Mouse (Mus musculus) midbrain, postnatal 0 days (tissue): ENCODE results near the gene Jak3. TPM values are rescaled to one million over a fixed set of nuclear protein-coding genes. Genes with fewer than 3 reads are reported as not detected.

Source experiments
- ATAC-seq: fragments of 200-750 bp; cut with Nextera tagmentation; 2 replicates; pipeline ENCODE4 v1.8.0; 2017; ENCODE audit warnings: moderate number of reproducible peaks, mild to moderate bottlenecking, moderate TSS enrichment, moderate library complexity; ENCODE audit not compliant: low FRiP score
- DNase-seq: peaks from one replicate; pipeline ENCODE4 v3.0.0-alpha.2; 2015; ENCODE audit warnings: low spot score
- H3K27ac ChIP-seq: fragments of 300-500 bp; sonication (generic); 2 replicates; pipeline ENCODE4 v1.5.1; 2014; ENCODE audit warnings: low read depth, mild to moderate bottlenecking, low read length, mixed read lengths
- H3K27me3 ChIP-seq: fragments of 300-500 bp; sonication (generic); 2 replicates; pipeline ENCODE4 v1.6.1; 2014; ENCODE audit warnings: low read length, control low read depth, mixed read lengths; ENCODE audit not compliant: insufficient read depth
- H3K36me3 ChIP-seq: fragments of 300-500 bp; sonication (generic); 2 replicates; pipeline ENCODE4 v1.6.1; 2014; ENCODE audit warnings: low read length, control low read depth, mixed read lengths; ENCODE audit not compliant: insufficient read depth
- H3K4me1 ChIP-seq: fragments of 300-500 bp; sonication (generic); 2 replicates; pipeline ENCODE4 v1.6.1; 2014; ENCODE audit warnings: mild to moderate bottlenecking, control low read depth, antibody characterized with exemption, low read length, mixed read lengths; ENCODE audit not compliant: insufficient read depth
- H3K4me2 ChIP-seq: fragments of 300-500 bp; sonication (generic); 2 replicates; pipeline ENCODE4 v1.6.1; 2014; ENCODE audit warnings: low read depth, mild to moderate bottlenecking, low read length, mixed read lengths; ENCODE audit not compliant: poor library complexity, severe bottlenecking
- H3K4me3 ChIP-seq: fragments of 300-500 bp; sonication (generic); 2 replicates; pipeline ENCODE4 v1.5.1; 2014; ENCODE audit warnings: low read depth, mild to moderate bottlenecking, low read length, moderate library complexity
- H3K9ac ChIP-seq: fragments of 300-500 bp; sonication (generic); replicated peaks from 2 replicates; pipeline ENCODE4 v1.6.1; 2014; ENCODE audit warnings: mild to moderate bottlenecking, low read length, moderate library complexity, mixed read lengths; ENCODE audit not compliant: poor library complexity, severe bottlenecking
- H3K9me3 ChIP-seq: fragments of 300-500 bp; sonication (generic); 2 replicates; pipeline ENCODE4 v1.6.1; 2016; ENCODE audit warnings: low read length, control low read depth
- CTCF ChIP-seq: IDR thresholded peaks from 2 replicates; pipeline ENCODE4 v1.5.1; 2016; ENCODE audit warnings: antibody characterized with exemption, mild to moderate bottlenecking
- WGBS: fragments of 180-500 bp; shearing (Covaris S2); extraction: QIAGEN DNeasy Blood & Tissue Kit; methylation state at CpG from one replicate; pipeline ENCODE4 v1.1.7; 2014; 5-methylcytosine and 5-hydroxymethylcytosine counted together
- polyA plus RNA-seq: library from polyadenylated mRNA; unstranded; fragments of >200 nt; fragmentation: Nextera tagmentation; extraction: Ambion mirVana; gene quantifications from 2 replicates; pipeline ENCODE4 v1.2.1, GENCODE M21; 2015
- total RNA-seq: library from RNA; depleted of rRNA; stranded (reverse); fragments of >200 nt; gene quantifications from 2 replicates; pipeline ENCODE4 v1.2.3, GENCODE M21; 2014

The Jak3 gene
- total and polyA plus RNA-seq, 2 experiments from 2014 or later = 6.4 to 12.3 TPM

DNA sequence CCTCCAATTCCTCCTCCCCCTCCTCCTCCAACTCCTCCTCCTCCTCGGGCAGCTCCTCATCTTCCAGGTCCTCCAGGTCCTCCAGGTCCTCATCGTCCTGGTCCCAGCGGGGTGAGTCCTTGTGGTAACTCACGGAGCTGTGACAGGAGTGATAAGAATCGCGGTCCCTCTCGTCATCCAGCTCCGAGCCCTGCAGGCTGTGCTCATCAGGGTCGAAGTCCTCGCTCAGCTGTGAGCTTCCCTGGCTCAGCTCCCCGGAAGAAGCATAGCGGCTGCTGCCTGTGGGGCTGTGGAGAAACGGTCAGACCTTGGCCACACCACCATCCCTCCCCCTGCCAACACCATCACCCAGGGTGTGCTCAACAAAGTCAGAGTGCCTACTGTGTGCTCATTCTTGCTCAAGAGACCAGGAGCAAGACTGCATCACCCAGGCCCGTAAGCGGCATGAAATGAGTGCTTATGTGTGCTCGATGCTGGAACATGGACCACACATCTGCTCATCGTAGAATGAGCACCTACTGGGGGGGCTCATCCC is 17.5 kb upstream of the Jak3 start:
- DNase-seq (no peak), ATAC-seq (no peak)
- H3K4me1 ChIP-seq = no peaks in the 10 kb centered on the region
- no peak overlapping the region for H3K9ac ChIP-seq
- no peaks in the 10 kb centered on the region for H3K9me3 ChIP-seq
- no peak for TF ChIP-seq CTCF
- peaks cover 5% of the 10 kb centered on the region; the same call in 1 of the 2 replicates for H3K27me3 ChIP-seq
- WGBS = 38% methylated on average over 17 of the region's 17 CpGs
- H3K27ac ChIP-seq = no peak overlapping the region
- no peak overlapping the region for H3K4me3 ChIP-seq
- no peak overlapping the region for H3K4me2 ChIP-seq
- H3K36me3 ChIP-seq = peaks cover 50% of the 10 kb centered on the region

DNA sequence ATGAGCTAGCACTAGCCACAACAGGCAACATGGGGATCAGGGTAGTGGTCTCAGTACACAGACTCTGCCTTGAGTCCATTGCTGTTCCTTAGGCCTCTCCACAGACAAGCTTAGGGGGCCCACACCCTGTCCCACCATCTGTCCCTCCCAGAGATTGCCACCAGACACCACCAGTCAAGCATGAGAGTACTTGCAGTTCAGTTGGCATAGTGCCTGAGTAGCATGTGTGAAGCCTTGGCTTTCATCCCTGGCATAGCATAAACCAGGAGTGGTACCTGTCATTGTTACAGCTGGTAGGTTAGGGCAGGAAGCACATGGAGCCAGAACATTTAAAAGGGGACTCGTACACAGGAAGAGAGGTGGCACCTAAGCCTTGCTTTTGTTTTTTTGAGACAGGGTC is 16.3 kb upstream of the Jak3 start:
- Histone ChIP-seq H3K9ac (no peak overlapping the region), H3K27me3 (peaks cover 2% of the 10 kb centered on the region; the same call in 1 of the 2 replicates), H3K4me2 (no peak overlapping the region), H3K4me1 (no peaks in the 10 kb centered on the region), H3K9me3 (no peaks in the 10 kb centered on the region), H3K4me3 (no peak overlapping the region), H3K36me3 (peaks cover 57% of the 10 kb centered on the region), H3K27ac (no peak overlapping the region)
- no peak for TF ChIP-seq CTCF
- 66% methylated on average over 1 of the region's 1 CpGs for WGBS
- ATAC-seq (no peak; the same call in 1 of the 2 replicates), DNase-seq (peak; percentile 83)

DNA sequence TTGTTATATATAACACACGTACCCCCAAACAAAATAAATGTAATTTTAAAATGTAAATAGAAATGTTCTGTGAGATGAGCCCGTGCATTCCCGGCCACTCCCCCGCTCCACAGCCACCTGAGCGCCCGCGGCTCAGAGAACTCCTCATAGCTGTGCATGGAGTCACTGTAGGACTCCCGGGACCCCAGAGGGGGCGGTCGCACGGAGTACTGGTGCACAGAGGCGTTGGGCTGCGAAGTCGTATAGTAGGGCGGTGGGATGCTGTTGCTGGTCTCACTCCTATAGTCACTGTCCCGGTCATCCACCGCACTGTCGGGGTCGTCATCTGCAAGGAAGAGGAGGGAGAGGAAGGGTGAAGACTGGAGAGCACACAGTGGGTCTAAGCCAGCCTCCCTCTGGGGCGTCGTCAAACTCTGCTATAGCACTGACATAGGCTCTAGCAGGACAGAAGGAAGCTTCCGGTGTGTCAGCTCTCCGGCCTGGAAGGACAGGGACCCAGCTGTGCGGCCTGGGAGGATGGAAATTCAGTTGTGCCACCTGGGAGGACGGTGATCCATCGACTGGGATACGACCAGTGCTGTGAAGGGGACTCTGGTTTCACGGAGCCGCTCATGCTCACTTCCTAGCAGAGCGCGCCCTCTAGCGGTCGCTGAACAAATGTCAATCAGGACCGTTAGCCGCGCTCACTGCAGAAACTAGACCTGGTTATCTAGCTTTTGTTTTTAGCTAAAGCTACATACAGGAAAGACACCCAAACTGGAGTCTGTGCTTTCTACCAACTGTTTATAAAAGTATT is 15.6 kb upstream of the Jak3 start:
- Histone ChIP-seq H3K9ac (no peak overlapping the region), H3K4me1 (no peaks in the 10 kb centered on the region), H3K27me3 (no peaks in the 10 kb centered on the region; the same call in 1 of the 2 replicates), H3K36me3 (peaks cover 56% of the 10 kb centered on the region), H3K4me2 (no peak overlapping the region), H3K4me3 (no peak overlapping the region), H3K27ac (no peak overlapping the region), H3K9me3 (no peaks in the 10 kb centered on the region)
- peak; percentile 95 for TF ChIP-seq CTCF
- DNase-seq = peak; percentile 92
- 10% methylated on average over 36 of the region's 36 CpGs for WGBS
- ATAC-seq = peak; percentile 34

DNA sequence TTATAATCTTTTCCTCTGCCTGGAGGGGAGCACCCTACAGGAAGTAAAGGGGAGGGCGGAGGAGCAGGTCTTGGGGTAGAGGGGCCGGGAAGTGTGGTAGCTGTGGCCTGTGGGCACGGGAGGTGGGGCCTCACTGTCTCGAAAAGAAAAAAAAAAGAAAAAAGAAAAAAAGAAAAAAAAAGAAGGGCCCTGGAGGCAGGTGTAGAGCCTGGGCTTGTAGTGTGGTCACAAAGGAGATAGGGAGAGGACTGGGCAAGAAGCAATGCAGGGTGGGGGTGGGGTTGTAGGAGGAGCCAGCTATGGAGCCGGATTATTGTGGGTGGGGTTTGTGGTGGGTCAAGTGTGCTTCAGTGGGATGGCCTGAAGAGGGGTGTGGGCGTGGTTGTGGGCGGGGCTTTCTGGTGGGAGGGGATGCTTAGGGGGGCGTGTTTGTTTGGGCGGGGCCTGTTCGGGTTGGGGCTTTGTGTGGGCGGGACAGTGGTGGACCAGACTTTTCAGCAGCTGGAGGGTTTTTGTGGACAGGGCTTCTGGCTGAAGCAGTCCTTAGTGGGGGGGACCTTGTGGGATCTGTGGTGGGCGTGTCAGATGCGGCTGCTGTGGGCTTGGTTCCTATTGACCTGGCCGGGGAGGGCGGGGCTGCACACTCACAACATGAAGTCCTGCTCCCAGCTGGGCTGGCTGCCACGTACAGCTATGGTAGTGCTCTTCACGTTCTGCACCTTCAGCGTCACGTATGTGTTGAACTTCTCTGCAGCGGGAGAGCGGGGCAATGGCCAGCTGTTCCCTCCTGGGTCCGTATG is 10.6 kb upstream of the Jak3 start:
- ATAC-seq = no peak
- Histone ChIP-seq H3K4me1 (peaks cover 17% of the 10 kb centered on the region; the same call in 1 of the 2 replicates), H3K27ac (no peak overlapping the region), H3K9ac (no peak overlapping the region), H3K4me3 (no peak overlapping the region), H3K27me3 (no peaks in the 10 kb centered on the region), H3K36me3 (peaks cover 33% of the 10 kb centered on the region), H3K4me2 (peak overlapping the region; percentile 9; the same call in 1 of the 2 replicates), H3K9me3 (no peaks in the 10 kb centered on the region)
- TF ChIP-seq CTCF = no peak
- WGBS = 10% methylated on average over 20 of the region's 22 CpGs
- DNase-seq = peak; percentile 40

DNA sequence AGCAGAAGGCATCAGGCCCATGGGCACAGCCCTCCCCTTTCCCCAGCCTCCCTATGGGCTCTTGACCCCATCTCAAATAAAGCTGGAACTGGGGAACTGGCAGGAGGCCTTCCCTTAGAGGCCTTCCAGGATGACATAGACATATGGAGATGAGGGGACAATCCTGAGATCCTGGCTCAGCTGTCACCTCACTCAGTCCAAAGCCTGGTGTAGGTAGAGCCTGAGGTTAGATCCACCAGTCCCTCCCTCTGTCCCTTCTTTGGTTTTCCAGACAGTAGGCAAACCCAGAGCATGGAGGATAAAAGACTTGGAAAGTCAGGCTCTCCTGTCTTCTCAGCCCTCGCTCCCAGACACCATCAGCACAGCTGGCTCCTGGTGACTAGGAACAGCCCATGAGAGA is 9.2 kb upstream of the Jak3 start:
- Histone ChIP-seq H3K36me3 (peaks cover 29% of the 10 kb centered on the region), H3K9me3 (no peaks in the 10 kb centered on the region), H3K4me1 (peaks cover 17% of the 10 kb centered on the region; the same call in 1 of the 2 replicates), H3K4me2 (no peak overlapping the region), H3K4me3 (no peak overlapping the region), H3K27me3 (no peaks in the 10 kb centered on the region), H3K27ac (no peak overlapping the region), H3K9ac (peak overlapping the region; percentile 44; the same call in 1 of the 2 replicates)
- no peak for ATAC-seq
- WGBS = 22% methylated on average over 1 of the region's 1 CpGs
- no peak for DNase-seq
- no peak for TF ChIP-seq CTCF
